Mouse (Mus musculus): ENCODE measurements around the gene Gm10663. TPM values are rescaled to one million over a fixed set of nuclear protein-coding genes. Genes with fewer than 3 reads are reported as not detected.
A peak's percentile ranks its signal among the peaks of the same experiment; 100 is the strongest.

The Gm10663 gene
- not detected for total RNA-seq (2021)
- long read RNA-seq, experiment 1: 0 reads
- long read RNA-seq, experiment 2: 0 reads

- no peak for DNase-seq
These were observed at the start of gene Gm10663 for GRCm38 (mm10) chr8:65074733-65075132. TSS of gene Gm10663 (plus strand) at chr8:65075033.

- DNase-seq: no peak
These were observed 45.7 kb upstream of the Gm10663 start for GRCm38 (mm10) chr8:65028959-65029686.

GRCm38 (mm10) chr8:65029776-65030175 is 45.1 kb upstream of the Gm10663 start:
- DNase-seq: no peak

- DNase-seq: no peak
These were observed 43.9 kb upstream of the Gm10663 start for GRCm38 (mm10) chr8:65030735-65031485.

GRCm38 (mm10) chr8:65032107-65032506 is 42.7 kb upstream of the Gm10663 start:
- no peak for DNase-seq

GRCm38 (mm10) chr8:65033056-65033455 is 41.8 kb upstream of the Gm10663 start:
- DNase-seq: no peak

- no peak for DNase-seq
These were observed 40.7 kb upstream of the Gm10663 start for GRCm38 (mm10) chr8:65034136-65034535.

GRCm38 (mm10) chr8:65037117-65037533 is 37.7 kb upstream of the Gm10663 start, which contains the start of gene Apela:
TSS of gene Apela (minus strand) at chr8:65037336.
- DNase-seq: peak in 1 of 2 experiments; percentile 2

- DNase-seq: no peak
These were observed 28.3 kb upstream of the Gm10663 start for GRCm38 (mm10) chr8:65046565-65046964.

GRCm38 (mm10) chr8:65047193-65047592 is 27.6 kb upstream of the Gm10663 start:
- DNase-seq: no peak

- DNase-seq: no peak
These were observed 27.0 kb upstream of the Gm10663 start for GRCm38 (mm10) chr8:65047801-65048200.

GRCm38 (mm10) chr8:65053554-65053953 is 21.3 kb upstream of the Gm10663 start:
- DNase-seq: no peak

- DNase-seq: no peak
These were observed 20.9 kb upstream of the Gm10663 start for GRCm38 (mm10) chr8:65053968-65054367.

- no peak for DNase-seq
These were observed 18.1 kb upstream of the Gm10663 start for GRCm38 (mm10) chr8:65056722-65057121.

GRCm38 (mm10) chr8:65062195-65062594 is 12.6 kb upstream of the Gm10663 start:
- no peak for DNase-seq

- DNase-seq: no peak
These were observed 10.8 kb upstream of the Gm10663 start for GRCm38 (mm10) chr8:65064071-65064470.

GRCm38 (mm10) chr8:65065622-65066021 is 9.2 kb upstream of the Gm10663 start:
- DNase-seq: no peak

- DNase-seq: no peak
These were observed 7.8 kb upstream of the Gm10663 start for GRCm38 (mm10) chr8:65067031-65067430.

GRCm38 (mm10) chr8:65067694-65068472 is 7.0 kb upstream of the Gm10663 start:
- peak; percentile 4 to 9 for DNase-seq

GRCm38 (mm10) chr8:65068473-65068819 is 6.4 kb upstream of the Gm10663 start:
- DNase-seq: no peak

- no peak for DNase-seq
These were observed 3.8 kb upstream of the Gm10663 start for GRCm38 (mm10) chr8:65070996-65071395.

GRCm38 (mm10) chr8:65080731-65081130 is 5.9 kb downstream of the Gm10663 start:
- DNase-seq: no peak

GRCm38 (mm10) chr8:65085680-65086079 is 10.8 kb downstream of the Gm10663 start:
- no peak for DNase-seq

Data from heart, adult 18-20 months (tissue).